Mouse (Mus musculus) CD4-positive helper T cell, adult 2 months (primary cell): Measurements from ENCODE around the gene Eed.

Experiments
- DNase-seq: peaks from one replicate; pipeline ENCODE4 v3.0.0-alpha.2; 2012; ENCODE audit warnings: low read depth, missing footprints, low spot score

Gene Eed

DNA sequence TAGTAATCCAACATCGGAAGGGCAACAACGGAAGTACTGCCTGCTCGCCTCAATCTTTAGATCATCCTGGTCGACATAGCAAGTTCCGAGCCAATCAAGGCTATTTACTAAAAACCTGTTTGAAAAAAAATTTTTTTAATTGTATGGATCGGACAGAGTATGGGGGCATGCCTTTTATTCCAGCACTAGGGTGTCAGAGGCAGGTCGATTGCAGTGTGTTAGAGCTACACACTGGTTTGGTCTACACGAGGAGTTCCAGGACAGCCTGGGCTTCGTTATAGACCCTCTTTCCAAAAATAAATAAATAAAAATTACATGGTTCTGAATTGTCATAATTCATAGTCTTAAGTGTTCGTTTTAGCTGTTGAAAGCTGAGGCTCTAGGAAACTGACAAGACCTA, 774 bp upstream of the Eed start:
- DNase-seq = no peak

DNA sequence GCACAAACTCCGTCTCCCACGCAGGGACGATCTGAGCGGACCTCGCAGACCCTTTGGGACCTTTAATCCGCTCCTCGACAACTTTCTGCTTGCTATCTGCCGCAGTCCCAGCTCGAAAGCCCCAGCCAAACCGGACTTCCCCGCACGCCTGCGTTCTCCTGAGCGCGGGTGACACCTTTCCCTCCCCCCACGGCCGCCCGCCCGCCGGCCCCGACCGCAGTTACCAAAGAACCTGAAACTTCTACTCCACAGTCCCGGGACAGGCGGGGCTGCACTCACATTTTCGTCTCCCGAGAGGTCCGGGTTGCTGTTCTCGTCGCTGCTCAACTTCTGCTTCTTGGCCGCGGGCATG, 674 bp downstream of the Eed start:
- DNase-seq = no peak

DNA sequence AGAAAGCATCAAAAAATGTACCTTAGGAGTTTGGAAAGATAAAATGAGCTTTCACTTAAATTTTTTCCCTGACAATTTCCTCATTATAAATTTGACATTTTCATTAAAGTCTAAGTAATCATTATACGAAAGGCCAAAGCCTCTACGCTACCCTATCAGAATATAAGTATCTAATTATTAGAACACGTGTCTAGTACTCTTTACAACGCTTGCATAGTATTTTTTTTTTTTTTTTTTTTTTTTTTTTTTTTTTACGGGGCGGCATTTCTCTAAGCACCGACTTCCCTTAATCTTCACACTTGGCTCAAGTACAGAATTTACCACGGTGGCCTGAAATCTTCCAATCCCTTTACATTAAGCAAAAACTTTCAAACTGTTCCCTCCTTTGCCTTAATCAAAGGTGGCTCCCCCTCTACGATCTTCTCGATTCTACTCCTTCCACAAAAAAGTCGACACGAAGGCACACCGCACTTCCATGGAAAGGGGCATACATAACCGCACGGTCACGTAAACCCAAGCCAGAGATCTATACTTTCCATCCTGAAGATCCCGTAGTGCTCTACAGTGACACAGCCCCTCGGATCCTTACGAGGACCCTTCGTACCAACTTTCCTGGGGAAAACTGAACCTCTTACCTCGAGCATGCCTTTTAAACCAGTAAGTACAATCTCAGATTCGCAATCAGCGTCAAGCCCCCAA, 1.2 kb downstream of the Eed start:
- peak; percentile 17 for DNase-seq

DNA sequence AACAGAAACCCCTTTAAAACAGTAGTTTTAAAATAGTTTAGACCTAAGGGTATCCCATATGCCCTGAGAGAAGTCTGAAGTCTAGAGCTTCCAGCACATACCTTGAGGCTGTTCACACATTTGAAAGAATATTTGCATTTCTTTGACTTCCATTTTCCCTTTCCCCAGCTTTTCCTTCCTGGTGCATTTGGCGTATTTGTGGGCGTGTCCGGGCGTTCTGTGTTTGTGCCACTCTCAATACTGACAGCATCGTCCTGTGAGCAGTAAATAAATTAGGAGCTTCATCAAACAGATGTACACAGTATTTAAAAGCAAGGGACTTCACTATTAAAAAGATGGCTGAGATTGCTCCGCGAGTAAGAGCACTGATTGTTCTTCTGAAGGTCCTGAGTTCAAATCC, 4.0 kb downstream of the Eed start:
- no peak for DNase-seq

DNA sequence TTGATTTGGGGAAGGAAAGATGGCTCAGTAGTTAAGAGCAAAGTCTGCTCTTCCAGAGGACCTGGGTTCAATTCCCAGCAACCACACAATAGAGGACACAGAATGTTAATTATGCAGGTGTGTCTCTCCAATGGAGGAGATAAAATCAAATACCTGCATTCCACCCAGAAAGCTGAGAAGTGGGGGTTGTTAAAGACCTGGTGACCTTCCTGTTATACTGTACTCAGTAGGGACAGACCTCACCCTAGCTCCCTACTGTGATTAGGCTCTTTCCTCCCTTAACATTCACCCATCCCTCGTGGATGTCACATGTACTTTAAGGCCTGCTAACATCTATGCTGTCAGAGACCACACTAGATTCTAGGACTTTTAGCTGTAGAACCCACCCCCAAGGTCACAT, 5.2 kb downstream of the Eed start:
- no peak for DNase-seq

DNA sequence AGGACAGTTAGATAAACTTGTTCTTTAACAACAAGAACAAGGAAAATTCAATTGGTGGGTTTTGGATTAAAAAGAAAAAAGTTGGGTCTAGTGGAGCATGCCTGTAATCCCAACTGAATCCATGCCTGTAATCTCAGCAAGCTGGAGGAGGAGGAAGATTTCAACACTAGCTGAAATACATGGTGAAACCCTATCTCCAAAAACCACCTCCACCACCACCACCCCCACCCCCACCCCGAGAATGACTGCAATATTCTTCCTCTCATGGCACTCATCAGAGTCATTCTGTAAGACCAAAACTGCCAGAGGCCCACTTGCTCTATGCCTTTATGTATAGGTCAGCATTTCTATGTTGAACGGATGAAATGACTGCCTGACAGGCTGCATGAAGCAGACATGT, 13.5 kb downstream of the Eed start:
- no peak for DNase-seq

DNA sequence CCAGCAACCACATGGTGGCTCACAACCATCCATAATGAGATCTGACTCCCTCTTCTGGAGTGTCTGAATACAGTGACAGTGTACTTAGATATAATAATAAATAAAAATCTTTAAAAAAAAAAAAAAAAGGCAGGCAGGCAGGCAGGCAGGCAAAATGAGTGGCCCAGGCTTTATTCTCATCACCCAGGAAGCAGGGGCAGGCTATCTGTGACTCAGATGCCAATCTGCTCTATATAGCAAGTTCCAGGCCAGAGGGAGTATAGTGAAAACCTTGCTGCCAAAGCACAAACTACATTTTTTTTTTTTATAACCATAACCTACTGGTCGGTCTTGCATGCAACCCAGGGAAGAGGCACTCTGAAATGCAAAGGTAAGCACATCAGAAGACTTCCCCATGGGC, 14.0 kb downstream of the Eed start:
- DNase-seq = no peak

DNA sequence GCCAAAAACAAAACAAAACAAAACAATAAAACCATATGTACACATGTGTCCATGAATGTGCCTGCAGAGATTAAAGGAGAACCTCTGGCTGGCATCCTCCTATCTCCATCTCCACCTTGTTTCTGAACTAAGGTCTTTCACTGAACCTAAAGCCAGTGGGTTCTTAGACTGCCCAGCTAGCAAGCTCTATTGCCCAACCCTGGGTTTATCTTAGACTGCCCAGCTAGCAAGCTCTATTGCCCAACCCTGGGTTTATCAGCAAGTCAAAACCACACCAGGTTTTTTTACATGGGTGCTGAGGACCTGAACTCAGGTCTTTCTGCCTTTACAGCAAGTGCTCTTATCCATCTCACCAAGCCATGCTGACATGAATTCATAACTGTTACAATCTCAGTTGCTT, 17.6 kb downstream of the Eed start:
- no peak for DNase-seq

DNA sequence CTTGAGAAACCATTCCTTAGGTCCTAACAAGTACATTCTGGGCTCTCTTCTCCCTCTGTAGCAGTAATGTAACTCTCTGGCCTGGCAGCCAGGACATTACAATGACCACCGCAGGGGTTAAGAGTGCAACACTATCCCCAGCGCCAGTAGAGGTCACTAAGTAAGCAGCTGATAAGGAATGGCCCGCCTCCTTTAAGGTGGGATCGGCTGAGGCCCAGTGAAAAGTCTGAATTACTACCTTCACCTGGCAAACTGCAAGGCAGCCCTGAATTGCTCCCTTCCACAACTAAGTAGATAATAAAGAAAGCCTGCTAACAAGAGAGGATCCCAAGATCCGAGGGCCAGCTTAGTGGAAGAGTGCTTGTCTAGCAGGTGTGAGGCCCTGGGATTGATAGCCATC, 23.5 kb downstream of the Eed start:
- DNase-seq = no peak

DNA sequence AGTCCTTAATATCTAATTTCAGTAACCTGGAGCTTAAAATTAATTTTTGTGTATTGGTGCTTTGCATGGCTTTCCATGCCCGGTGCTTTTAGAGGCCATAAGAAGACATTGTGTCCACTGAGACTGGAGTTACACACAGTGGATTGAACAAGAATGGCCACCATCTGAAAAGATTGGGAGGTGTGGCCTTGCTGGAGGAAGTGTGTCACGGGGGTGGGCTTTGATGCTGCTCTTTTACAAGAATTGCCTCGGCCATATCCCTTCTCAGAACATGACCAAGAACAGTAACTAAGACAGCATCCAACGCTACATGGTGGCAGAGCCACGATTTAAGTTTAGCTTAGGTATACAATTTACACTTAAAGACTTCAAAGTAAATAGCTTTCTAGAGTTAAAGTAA, 26.5 kb downstream of the Eed start:
- no peak for DNase-seq

DNA sequence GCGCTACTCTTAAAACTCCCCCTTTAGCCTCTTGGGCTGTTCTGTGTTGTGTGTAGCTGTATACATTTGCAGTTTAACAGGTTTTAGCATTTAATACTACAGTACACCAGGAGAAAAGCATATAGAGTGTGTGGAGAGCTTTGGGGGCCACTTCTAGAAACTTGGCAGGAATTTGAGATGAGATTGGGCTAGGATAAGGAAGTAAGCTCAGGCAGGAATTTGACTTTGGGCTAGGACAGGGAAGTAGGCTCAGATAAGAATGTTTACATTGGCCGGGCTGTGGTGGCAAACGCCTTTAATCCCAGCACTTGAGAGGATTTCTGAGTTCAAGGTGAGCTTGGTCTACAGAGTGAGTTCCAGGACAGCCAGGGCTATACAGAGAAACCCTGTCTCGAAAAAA, 31.4 kb downstream of the Eed start:
- no peak for DNase-seq

DNA sequence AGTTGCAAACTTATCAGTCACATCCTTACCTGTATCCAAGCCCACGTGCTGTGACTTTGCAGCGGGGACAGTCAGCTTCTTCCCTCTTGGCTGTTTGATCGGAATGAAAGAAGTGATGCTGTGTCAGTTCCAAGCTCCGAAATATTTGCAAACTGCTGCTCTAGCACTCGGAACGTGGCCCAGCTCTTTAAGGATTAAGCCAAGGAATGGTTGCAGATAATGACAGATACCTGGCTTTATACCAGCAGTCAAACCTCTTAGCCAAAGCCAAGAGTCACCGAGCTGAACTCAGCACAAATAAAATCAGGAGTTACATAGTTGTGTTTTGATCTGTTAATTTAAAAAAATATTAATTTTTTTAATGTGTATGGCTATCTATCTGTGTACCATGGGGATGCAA, 32.8 kb downstream of the Eed start:
- DNase-seq = no peak

DNA sequence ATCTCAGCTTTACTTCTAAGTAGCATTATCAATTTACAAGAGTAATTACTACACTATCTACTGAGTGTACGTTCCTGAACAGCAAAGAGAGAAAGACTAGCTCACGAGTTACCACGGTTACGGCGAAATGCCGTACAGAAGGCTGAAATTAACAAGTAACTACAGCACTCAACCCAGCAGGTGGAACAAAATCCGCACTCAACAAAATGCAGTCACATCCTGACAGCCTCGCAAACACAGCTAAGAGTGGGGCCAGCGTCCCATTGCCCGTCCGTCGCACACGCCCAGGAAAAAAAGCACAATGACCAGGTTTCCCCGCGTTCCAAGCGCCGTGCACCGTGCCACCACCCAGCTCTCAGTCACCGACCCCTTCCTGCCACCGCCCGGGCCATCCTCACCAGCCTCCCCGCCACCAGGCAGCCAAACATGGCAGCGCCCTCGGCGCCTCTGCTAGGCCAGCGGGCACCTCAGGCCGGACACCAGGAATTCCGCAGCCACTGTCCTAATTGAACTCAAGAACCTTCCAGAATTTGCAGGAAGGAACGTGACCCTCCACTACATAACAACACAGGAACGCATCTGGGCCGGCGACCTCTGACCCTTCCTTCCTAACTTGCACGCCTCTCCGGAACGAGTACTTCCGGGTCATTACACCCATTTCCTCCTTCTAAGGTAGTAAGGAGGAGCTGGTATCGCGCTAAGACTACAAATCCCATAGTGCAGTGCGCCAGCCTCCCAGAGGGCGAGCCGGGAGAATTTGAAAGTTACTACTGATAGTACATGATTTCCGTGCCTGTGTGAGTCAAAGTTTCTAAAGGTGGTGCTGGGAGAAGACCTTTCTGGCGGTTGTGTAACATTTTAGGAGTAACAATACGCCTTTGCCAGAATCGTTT, 40.0 kb downstream of the Eed start, which contains the start of gene Hikeshi:
Gene Hikeshi (minus strand): TSS at position 634 of the 893 bp plus-strand sequence.
- peak; percentile 98 for DNase-seq

DNA sequence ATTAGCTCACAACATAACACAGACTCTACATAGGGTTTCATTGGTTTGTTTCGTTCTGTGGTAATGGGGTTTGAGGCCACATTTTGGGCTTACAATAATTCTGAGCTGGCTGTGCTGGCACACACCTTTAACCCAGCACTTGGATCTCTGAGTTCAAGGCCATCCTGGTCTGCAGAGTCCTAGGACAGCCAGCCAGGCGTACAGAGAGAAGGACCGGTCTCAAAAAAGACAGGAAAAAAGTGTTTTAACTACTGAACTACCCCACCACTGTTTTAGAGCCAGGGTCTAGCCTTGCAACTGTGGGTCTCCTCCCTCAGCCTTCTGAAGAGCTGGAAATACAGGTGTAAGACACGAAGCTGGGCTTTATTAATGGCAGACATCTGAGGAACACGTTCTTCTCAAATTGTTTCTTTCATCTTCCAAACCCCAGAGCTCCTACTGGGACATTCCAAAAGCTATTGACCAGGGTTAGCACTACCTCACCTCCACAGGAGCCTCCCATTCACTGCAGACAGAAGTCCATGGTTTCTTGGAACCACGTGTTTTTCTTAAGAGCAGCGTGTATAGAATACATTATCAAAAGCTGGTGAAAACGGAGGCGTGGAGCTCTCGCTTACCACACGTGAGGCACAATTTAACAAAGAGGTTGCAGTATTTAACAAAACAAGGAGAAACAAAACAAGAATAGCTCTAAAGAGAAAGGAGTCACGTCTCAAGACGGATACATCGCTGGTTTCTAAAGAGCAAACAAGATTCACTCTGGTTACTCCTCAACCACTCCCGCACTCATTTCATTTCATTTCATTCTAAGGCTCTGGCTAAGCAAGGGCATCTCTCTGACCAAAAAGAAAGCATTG, 41.1 kb downstream of the Eed start:
- no peak for DNase-seq

DNA sequence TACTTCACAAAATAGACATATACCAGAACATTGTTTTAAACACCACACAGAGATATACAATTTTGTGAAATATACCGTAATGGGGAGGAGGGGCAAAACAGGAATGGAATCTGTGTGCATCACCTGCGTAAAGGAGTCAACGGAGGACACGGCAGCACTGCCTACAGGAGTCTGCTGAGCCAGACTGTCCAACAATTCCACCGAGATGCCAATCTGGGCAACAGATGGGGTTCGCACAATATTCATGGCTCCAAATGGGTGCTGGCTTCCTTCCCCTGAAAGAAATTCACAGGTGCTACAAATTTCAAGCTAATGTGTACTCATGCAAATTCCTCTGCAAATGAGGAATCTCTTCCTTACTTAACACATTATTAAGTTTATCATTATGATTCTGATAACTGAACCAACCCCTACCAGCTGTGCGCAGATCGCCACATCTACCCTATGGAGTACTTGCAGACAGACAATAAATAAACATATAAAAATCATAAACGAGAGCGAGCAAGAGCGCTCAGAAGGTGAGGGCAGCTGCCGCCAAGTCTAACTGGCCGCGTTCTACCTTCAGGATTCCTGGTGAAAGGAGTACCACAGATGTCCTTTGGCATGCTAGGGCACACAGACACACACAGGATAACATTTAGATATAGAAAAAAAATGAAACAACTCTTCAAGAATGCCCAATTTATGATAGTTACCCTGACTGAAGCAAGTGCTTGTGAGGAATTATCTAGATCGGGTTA, 57.2 kb downstream of the Eed start:
- no peak for DNase-seq

DNA sequence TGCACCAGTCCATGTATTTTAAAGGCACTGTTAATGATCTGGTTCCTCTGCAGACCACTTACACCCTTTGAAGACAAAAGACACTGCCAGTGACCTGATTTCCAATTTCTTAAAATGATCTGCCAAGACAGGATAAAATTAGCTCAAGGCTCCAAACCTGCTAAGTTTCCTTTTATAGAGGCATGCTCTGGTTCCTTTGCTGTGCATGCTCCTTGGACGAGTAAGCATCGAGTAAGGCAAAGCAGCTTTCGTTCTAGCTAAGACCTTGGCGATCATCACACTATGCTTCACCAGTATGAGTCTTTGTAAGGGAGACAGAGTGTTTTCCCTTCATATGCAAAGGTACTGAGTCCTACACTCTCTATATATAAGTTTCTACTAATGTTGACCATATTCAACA, 63.0 kb downstream of the Eed start:
- DNase-seq = no peak

DNA sequence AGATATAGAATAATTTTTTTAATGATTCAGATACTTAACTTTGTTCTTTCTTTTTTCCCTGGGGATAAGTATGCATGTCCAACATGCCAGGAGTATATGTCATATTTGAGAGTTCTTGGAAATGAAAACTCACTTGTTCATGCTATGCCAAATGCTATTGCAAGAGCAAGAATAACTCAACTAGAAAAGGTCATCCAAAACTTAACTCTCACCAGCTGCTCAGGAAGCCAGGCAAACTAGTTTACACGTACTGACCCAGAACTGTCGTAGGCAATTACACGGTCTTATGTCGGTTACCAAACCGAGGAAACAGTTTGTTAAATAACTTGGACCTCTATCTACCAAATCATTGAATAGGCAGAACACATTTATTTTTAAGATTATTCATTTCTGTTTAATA, 64.1 kb downstream of the Eed start:
- DNase-seq = no peak

DNA sequence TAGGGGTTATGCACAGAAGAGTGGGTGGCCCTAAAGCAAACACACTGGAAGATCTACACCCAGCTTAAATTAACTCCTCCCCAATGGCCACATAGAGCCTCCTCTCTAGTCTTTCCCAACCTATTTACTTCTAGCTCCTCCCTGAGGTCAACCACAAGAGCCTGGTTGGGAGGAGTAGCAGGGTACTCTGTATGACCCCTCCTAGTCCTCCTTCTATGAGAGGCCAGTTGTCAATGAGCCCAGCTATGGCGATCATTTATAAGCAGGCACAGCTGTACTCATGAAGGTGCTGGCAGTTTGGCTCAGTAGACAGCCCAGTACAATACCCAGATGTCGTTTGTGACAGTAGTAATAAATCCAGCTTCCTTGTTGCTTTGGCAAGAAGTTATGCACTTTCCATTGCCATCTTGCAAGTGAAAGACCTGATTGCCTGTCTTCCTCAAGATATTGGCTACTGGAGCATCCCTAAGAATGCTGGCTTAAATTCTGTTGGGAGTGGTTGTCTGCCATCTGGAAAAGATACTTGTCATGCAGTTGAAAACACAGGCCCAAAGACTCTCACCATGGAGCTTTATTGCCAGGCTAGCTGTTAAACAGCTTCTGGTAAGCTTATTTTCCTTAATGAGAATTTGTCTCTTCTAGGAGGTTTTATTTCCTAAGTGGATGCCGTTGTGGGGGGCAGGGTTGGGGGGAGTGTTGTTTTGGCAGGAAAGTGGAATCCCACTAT, 67.2 kb downstream of the Eed start:
- no peak for DNase-seq

DNA sequence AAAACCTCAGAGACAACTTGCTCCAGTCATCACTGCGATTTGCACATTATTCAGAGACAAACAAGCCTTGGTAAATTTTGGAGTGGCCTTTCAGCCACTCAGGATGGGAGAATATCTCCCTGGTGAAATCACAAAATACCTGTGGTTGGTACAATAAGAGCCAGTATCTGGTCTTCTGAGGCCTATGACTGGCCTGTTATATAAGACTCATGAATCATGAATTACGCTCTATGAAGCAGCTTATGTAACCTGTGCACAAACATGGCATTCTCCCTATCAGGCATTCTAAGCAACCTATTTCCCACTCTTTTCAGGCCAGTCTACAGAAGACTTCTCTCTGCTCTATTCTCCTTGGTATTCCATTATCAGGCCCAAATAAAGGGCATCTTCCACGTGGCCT, 68.4 kb downstream of the Eed start:
- no peak for DNase-seq

DNA sequence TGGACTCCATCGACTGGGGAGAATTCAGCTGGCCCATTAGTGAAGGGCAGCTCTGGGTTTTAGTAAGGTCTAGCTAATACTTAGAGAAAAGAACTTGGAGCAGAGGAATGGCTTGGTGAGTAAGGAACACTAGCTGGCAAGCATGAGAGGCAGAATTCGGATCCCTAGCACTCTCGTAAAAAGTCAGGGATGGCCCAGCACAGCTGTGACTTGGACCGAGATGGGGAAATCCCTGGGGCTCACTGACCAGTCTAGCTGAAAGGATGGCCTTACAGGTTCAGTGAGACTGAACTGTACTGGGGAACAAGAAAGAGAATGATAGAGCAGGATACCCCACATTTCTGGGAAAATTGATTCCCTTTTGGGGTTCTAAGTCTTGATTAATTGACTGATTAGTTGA, 71.1 kb downstream of the Eed start:
- no peak for DNase-seq
